Mouse (Mus musculus): ENCODE measurements around the gene Ecd. TPM values are rescaled to one million over a fixed set of nuclear protein-coding genes. Genes with fewer than 3 reads are reported as not detected.
A peak's percentile ranks its signal among the peaks of the same experiment; 100 is the strongest.

Gene Ecd
- polyA plus RNA-seq (2016; fragmentation: Nextera tagmentation; extraction: Ambion mirVana): 61.0 and 61.9 TPM in 2 replicates

DNA sequence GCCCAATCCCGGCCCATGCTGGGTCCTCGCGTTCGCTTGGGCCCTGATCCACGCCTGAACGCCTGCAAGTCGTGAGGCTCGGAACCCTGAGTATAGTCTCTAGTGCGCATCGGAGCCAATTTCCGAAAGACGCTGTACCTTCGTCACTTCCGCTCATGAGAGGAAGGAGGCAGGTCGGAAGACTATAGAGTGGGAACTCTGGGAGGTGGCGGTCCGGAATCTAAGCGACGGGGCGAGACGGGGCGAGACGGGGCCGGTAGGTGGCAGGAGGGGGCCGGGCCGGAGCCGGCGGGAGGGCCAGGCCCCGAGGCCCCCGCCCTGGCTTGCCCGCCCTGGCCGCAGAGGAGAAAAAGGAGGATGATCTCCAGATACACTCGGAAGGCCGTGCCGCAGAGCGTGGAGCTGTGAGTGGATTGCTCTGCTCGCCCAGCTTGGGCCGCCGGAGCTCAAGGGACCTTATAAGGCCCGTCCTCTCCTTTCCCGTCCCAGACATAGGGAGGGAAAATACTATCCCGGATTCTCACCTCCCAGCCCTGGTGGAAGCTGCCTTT is at the start of gene Ecd, which contains the start of gene Fam149b:
Gene Ecd, minus strand, starts transcription at position 131 of the 551 bp plus-strand sequence.
Gene Fam149b, plus strand, starts transcription at position 172 of the 551 bp plus-strand sequence.
- H3K4me2 ChIP-seq (replicated peaks): peak within 1 kb of the TSS; percentile 78
- under 1% methylated on average over 42 of the region's 42 CpGs for WGBS
- H3K9me3 ChIP-seq: no peaks in the 10 kb centered on the region
- peaks cover 24% of the 10 kb centered on the region for H3K36me3 ChIP-seq
- H3K27ac ChIP-seq: peak within 1 kb of the TSS; percentile 65
- ATAC-seq (ENCODE audit: low FRiP score, low read depth): peak; percentile 98
- peak within 1 kb of the TSS; percentile 86 for H3K9ac ChIP-seq
- H3K4me3 ChIP-seq: peak within 1 kb of the TSS; percentile 66
- H3K27me3 ChIP-seq (replicated peaks): no peaks in the 10 kb centered on the region
- H3K4me1 ChIP-seq: peaks cover 12% of the 10 kb centered on the region

DNA sequence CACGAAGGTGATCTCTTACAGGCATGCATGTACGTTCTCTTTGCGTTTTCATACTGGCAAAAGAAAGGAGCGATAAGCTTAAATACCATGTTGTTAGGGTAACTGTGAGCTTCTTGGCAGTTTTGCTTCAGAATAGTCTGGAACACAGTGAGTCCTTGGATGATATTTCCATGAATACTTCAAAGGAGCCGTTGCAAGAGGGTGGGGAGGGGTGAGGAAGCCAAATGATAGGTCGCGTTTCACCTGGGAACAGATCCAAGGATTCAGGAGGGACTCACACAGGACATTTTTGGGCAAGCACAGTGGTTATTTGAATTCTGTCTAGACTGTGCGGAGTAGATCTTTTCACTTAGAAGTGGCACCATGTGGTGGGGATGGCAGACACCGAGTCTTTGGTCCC is 49.3 kb upstream of the Ecd start:
- Histone ChIP-seq H3K9ac (no peak overlapping the region), H3K4me3 (no peak overlapping the region), H3K4me1 (peaks cover 4% of the 10 kb centered on the region; the same call in 1 of the 2 replicates), H3K36me3 (no peaks in the 10 kb centered on the region), H3K9me3 (no peaks in the 10 kb centered on the region), H3K4me2 (replicated peaks) (no peak overlapping the region), H3K27me3 (replicated peaks) (no peaks in the 10 kb centered on the region), H3K27ac (no peak overlapping the region)
- no peak for ATAC-seq (ENCODE audit: low FRiP score, low read depth)
- 87% methylated on average over 9 of the region's 9 CpGs for WGBS

DNA sequence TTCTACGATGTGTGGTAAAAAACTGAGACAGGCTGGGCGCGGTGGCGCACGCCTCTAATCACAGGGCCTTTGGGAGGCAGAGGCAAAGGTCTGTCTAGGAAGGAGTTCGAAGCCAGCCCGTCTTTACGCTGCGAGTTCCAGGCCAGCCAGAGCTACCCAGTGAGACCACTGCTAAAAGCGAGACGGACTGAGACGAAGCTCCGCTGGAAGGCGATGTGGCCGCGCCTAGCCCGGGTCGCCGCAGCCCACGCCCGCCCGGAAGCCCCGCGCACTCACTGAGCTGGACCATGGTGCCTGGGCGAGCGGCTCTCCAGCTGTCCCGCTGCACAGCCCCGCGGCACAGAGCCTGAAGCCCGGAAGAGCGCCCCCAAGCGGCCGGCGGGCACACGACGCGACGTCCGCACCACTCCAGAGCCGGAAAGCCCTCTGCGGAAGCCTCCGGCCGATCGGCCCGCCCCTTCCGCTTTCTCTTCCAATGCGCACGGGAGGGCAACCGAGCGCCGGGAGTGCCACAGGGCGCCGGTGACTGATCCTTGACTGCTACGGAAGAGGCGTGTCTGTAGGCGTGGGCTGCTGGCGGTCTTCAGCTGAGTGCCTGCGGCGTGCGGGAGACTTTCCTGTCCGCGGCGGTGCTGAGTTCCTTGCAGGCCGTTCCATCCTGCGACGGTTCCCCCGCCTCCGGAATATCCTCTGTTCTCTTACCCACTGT is 45.4 kb upstream of the Ecd start, which contains the start of gene Mrps16:
Gene Mrps16, minus strand, starts transcription at position 430 of the 709 bp plus-strand sequence.
- Histone ChIP-seq H3K4me1 (peaks cover 11% of the 10 kb centered on the region; the same call in 1 of the 2 replicates), H3K4me3 (peak within 1 kb of the TSS; percentile 84), H3K4me2 (replicated peaks) (peak within 1 kb of the TSS; percentile 60), H3K27me3 (replicated peaks) (no peaks in the 10 kb centered on the region), H3K36me3 (peaks cover 8% of the 10 kb centered on the region), H3K9me3 (no peaks in the 10 kb centered on the region), H3K27ac (peak within 1 kb of the TSS; percentile 34; the same call in 1 of the 2 replicates), H3K9ac (peak within 1 kb of the TSS; percentile 83)
- ATAC-seq (ENCODE audit: low FRiP score, low read depth): peak; percentile 95
- under 1% methylated on average over 68 of the region's 68 CpGs for WGBS

DNA sequence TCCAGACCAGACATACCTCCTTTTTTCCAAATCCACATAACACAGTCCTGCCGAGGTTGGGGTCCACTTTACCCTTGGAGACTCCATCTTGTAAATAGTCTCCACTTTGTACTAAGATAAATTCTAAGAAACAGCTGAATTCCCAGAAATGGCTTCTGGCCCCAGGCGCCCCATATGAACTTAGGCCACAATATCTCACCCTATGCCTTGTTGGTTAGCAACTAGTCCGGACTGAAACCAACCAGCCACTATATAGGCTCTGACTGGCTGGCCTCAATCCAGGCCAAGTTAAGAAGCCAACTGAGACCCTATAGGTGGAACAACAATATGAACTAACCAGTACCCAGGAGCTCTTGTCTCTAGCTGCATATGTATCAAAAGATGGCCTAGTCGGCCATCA is 44.4 kb upstream of the Ecd start:
- peaks cover 11% of the 10 kb centered on the region for H3K36me3 ChIP-seq
- no peak for ATAC-seq (ENCODE audit: low FRiP score, low read depth)
- H3K9me3 ChIP-seq: no peaks in the 10 kb centered on the region
- H3K4me3 ChIP-seq: no peak overlapping the region
- no peak overlapping the region for H3K4me2 ChIP-seq (replicated peaks)
- no peak overlapping the region for H3K27ac ChIP-seq
- 90% methylated on average over 4 of the region's 4 CpGs for WGBS
- H3K9ac ChIP-seq: no peak overlapping the region
- H3K4me1 ChIP-seq: peaks cover 21% of the 10 kb centered on the region
- no peaks in the 10 kb centered on the region for H3K27me3 ChIP-seq (replicated peaks)

DNA sequence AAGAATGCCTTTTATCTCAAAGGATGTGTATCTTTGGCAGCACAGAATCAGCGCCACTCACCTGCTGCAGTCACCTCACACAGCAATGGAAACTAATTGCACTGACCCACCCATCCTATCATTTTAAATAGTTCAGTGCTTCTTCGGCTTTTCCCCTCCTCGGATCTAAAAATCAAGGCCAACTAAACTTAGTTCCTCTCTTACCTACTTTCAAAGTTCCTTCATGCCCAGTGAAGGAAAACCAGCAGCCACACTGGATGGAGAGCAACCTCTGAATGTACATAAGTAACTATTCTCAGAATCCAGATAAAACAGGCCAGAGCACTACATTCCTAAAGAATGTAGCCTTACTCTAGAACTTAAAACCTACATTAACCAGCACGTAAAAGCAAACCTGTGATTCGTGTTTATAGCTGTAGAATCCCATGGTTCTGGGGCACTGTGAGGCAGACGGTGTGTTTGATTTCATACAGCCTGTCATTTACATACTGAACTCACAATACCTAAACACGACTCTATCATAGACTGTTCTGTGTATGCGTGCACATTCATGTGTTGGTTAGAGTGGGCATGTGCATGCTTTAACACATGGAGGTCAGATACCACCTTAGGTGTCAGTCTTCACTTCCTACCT is 41.6 kb upstream of the Ecd start:
- Histone ChIP-seq H3K9me3 (no peaks in the 10 kb centered on the region), H3K9ac (peak overlapping the region; percentile 79; the same call in 1 of the 2 replicates), H3K27ac (no peak overlapping the region), H3K4me1 (peaks cover 37% of the 10 kb centered on the region), H3K27me3 (replicated peaks) (no peaks in the 10 kb centered on the region), H3K4me2 (replicated peaks) (peak overlapping the region; percentile 90), H3K4me3 (peak overlapping the region; percentile 78; the same call in 1 of the 2 replicates), H3K36me3 (peaks cover 32% of the 10 kb centered on the region)
- ATAC-seq (ENCODE audit: low FRiP score, low read depth): no peak
- WGBS: 91% methylated on average over 8 of the region's 8 CpGs

DNA sequence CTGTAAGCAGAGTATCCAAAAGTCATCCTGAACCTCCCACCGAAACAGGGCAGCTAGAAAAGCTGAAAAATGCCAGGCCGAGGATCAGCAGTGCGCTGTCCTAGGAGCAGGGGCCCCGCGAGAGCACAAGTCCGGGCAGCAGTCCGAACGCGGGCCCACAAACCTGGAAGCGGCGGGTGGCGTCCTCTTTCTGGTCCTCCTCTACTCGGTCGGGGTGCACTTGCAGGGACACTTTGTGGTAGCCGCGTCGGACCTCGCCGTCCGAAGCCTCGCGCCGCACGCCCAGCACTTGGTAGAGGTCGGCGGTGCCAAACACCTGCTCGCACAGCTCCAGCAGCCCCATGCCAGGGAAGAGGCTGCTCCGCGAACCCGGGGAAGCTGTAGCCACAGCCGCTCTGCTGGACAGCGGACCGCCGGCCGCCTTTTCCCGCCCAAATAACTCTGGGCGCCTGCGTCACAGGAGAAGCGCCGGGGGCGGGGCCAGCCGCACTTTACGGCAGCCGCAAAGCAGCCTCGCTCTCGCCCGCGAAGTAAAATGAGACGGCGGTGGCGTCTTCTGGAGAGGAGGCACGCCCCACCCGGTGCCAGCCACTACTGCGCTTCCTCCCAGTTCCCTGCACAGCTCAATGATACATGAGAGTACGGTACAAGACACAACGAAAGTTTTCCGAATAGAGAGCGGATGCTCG is 40.7 kb upstream of the Ecd start, which contains the start of gene Dnajc9:
Gene Dnajc9, minus strand, starts transcription at position 470 of the 689 bp plus-strand sequence.
- under 1% methylated on average over 59 of the region's 59 CpGs for WGBS
- ATAC-seq (ENCODE audit: low FRiP score, low read depth): peak; percentile 65
- peaks cover 41% of the 10 kb centered on the region for H3K36me3 ChIP-seq
- H3K9me3 ChIP-seq: no peaks in the 10 kb centered on the region
- peak within 1 kb of the TSS; percentile 79 for H3K9ac ChIP-seq
- H3K4me2 ChIP-seq (replicated peaks): peak within 1 kb of the TSS; percentile 90
- no peaks in the 10 kb centered on the region for H3K27me3 ChIP-seq (replicated peaks)
- 0 out of 2 replicates have a peak within 1 kb of the TSS, but pooled peaks have one; percentile 42 for H3K27ac ChIP-seq
- H3K4me1 ChIP-seq: peaks cover 33% of the 10 kb centered on the region
- peak within 1 kb of the TSS; percentile 78 for H3K4me3 ChIP-seq

DNA sequence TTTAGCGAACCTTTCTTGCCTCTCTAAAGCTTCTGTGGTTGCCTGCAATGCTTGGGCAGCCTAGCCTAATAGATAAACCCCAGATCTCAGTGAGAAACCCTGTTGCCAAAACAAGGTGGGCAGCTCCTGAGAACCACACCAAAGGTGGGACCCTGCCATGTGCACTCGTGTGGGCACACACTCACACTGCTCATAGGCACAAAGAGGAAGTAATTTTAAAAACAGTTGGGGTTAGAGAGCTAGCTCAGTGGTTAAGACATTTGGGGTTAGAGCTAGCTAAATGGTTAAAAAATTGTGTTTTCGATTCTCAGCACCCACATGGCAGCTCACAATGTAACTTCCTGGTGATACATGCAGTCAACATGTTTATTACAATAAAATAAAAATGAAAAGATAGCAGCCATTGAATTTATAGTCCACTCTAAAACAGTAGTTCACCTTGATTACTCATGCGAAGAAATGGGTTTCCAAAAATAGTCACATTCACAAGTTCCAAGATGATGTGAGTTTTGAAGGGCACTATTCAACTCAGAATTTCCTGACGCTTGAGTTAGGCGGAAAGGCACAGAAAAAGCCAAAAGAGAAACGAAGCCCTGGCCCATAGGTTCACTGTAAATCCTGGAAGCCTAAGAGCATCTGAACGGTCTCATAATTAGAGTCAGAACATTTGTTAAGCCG is 32.0 kb upstream of the Ecd start:
- Histone ChIP-seq H3K27ac (no peak overlapping the region), H3K36me3 (peaks cover 66% of the 10 kb centered on the region), H3K9ac (no peak overlapping the region), H3K27me3 (replicated peaks) (no peaks in the 10 kb centered on the region), H3K9me3 (no peaks in the 10 kb centered on the region), H3K4me3 (no peak overlapping the region), H3K4me2 (replicated peaks) (no peak overlapping the region), H3K4me1 (no peaks in the 10 kb centered on the region)
- no peak for ATAC-seq (ENCODE audit: low FRiP score, low read depth)
- 92% methylated on average over 9 of the region's 9 CpGs for WGBS

DNA sequence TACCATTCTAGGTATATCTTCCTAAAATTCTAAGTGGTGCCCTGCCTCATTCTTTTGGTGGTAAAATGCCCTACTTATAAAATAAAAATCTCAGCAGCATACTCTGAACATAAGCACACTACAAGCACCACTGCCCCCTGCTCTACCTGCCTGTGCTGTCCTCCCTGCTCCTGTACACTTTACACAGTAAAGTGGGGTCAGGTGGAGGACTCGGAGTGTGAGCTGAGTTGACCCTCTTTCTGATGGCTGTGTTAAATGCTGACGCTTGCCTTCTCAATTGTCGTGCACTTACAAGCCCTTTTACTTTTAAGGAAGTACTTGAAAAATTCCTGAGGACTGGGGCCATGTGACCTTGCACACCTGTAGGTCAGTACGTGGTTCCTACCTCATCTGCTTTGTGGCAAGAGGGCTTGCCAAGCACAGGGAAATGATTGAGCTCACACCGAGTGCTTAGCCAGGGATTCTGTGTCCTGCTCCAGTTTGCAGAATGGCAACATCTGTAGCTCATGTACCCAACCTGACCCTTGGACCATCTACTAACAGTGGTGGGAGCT is 31.2 kb upstream of the Ecd start:
- H3K9me3 ChIP-seq: no peaks in the 10 kb centered on the region
- peaks cover 62% of the 10 kb centered on the region for H3K36me3 ChIP-seq
- no peak overlapping the region for H3K4me2 ChIP-seq (replicated peaks)
- WGBS: 93% methylated on average over 5 of the region's 5 CpGs
- no peaks in the 10 kb centered on the region for H3K4me1 ChIP-seq
- H3K9ac ChIP-seq: no peak overlapping the region
- no peaks in the 10 kb centered on the region for H3K27me3 ChIP-seq (replicated peaks)
- H3K27ac ChIP-seq: no peak overlapping the region
- no peak for ATAC-seq (ENCODE audit: low FRiP score, low read depth)
- no peak overlapping the region for H3K4me3 ChIP-seq

DNA sequence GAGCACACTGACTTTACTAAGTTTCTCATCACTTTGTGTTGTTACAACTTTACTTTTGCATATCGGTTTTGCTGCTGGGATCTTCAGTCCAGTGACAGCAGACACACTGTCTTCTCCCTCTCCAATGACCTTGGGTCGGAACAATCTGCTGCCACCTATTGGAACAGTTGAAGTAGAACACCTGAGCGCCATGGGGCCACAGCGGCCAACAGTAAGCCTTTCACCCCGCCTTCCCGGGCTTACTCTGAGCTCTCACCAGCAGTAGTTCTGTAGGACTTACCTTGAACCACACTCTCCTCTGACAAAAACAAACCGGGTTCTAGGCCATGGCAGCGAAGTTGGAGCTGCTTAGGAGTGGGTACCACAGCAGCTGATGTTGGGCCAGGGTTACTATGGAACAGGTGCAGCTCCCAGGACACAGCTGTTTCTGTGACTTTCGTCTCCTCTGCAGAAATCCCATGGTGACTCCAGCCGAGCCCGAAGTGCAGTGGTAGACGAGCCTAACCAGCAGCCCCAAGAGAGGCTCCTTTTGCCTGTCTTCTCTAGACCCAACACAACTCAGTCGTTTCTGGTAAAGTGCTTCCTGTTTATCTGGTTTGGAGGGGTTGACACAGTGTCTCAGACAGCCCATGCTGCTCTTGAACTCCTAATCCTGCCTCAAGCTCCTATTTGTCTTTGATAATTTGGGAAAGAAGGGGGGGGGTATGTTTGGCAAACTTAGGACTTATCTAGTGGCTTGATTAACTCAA is 30.6 kb upstream of the Ecd start:
- Histone ChIP-seq H3K36me3 (peaks cover 56% of the 10 kb centered on the region), H3K4me2 (replicated peaks) (no peak overlapping the region), H3K27ac (no peak overlapping the region), H3K4me1 (no peaks in the 10 kb centered on the region), H3K9ac (no peak overlapping the region), H3K9me3 (no peaks in the 10 kb centered on the region), H3K27me3 (replicated peaks) (no peaks in the 10 kb centered on the region), H3K4me3 (no peak overlapping the region)
- WGBS: 43% methylated on average over 13 of the region's 13 CpGs
- ATAC-seq (ENCODE audit: low FRiP score, low read depth): no peak

DNA sequence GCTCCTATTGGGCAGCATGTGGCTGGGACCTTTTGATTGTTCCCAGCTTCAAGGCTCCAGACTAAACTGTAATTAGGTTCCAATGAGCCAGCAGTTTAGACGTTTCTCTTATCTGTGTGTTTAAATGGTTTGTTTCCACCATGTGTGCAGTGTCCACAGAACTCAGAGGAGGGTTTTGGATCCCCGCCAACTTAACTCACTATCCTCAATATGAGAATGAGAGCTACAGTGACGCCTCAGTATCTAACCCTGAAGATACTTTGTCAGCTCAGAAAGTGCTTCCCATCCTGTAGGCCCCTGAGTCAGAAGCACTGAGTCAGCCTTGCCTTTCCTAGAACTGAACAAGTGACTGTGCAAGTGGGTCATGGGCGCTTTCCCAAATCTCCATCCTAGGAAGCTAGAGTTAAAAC is 29.2 kb upstream of the Ecd start:
- no peak for ATAC-seq (ENCODE audit: low FRiP score, low read depth)
- Histone ChIP-seq H3K27ac (no peak overlapping the region), H3K9me3 (no peaks in the 10 kb centered on the region), H3K4me3 (no peak overlapping the region), H3K27me3 (replicated peaks) (no peaks in the 10 kb centered on the region), H3K36me3 (peaks cover 52% of the 10 kb centered on the region), H3K4me2 (replicated peaks) (no peak overlapping the region), H3K9ac (no peak overlapping the region), H3K4me1 (no peaks in the 10 kb centered on the region)
- 84% methylated on average over 4 of the region's 4 CpGs for WGBS

DNA sequence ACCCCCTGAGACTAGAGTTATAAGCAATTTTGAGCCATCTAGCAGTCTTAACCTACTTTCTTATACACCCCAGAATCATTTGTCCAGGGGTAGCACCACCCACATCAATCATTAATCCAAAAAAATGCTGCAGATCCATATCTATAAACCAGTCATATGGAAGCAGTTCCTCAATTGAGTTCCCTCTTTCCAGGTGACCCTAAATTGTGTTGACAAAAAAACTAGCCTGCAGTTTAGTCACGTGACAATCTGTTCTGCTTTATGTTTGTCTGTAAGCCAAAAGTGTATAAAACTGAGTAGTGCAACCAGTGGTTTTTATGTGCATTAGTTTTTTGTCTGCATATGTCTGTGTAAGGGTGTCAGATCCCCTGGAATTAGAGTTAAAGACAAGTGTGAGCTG is 23.9 kb upstream of the Ecd start:
- H3K4me1 ChIP-seq: no peaks in the 10 kb centered on the region
- H3K9me3 ChIP-seq: no peaks in the 10 kb centered on the region
- no peak overlapping the region for H3K27ac ChIP-seq
- no peak overlapping the region for H3K9ac ChIP-seq
- H3K4me2 ChIP-seq (replicated peaks): no peak overlapping the region
- H3K27me3 ChIP-seq (replicated peaks): no peaks in the 10 kb centered on the region
- 89% methylated on average over 1 of the region's 1 CpGs for WGBS
- no peak for ATAC-seq (ENCODE audit: low FRiP score, low read depth)
- H3K36me3 ChIP-seq: peaks cover 40% of the 10 kb centered on the region
- H3K4me3 ChIP-seq: no peak overlapping the region
